13 mouse cellular contexts compared by ENCODE assay signal in genomic region chr13:69823920-69824637, GRCm38 (mm10). TPM values are rescaled to one million over a fixed set of nuclear protein-coding genes. Genes with fewer than 3 reads are reported as not detected.
DNase-seq lines count a peak whose midpoint lies in the region; ATAC-seq lines count a peak whose summit lies in the region.
"Had no signal": no experiment of that assay in that cellular context is flagged by ENCODE, and none has a peak within 500 bp of the region (broad histone marks: within the 10 kb centered on the region; RNA-seq: fewer than 3 reads in every experiment).

No protein-coding gene starts in this region.

- 0 out of 2 replicates have a peak overlapping the region, but pooled peaks have one; percentile 16 for H3K9ac ChIP-seq in midbrain, embryonic 11.5 days (ENCODE audit: low read length)
- H3K9ac ChIP-seq in neural tube, embryonic 15.5 days (replicated peaks): 0 out of 2 replicates have a peak overlapping the region, but pooled peaks have one; percentile 17
- H3K9ac ChIP-seq: lung, embryonic 14.5 days had no signal

- no peaks in the 10 kb centered on the region for H3K36me3 ChIP-seq in midbrain, embryonic 11.5 days (ENCODE audit: control insufficient read depth, insufficient read depth, low read length)
- H3K36me3 ChIP-seq in midbrain, embryonic 10.5 days: no peaks in the 10 kb centered on the region
- H3K36me3 ChIP-seq in neural tube, embryonic 15.5 days: no peaks in the 10 kb centered on the region

- H3K4me1 ChIP-seq in midbrain, embryonic 11.5 days (ENCODE audit: control insufficient read depth, insufficient read depth, low read length): no peaks in the 10 kb centered on the region
- H3K4me1 ChIP-seq in midbrain, embryonic 10.5 days: peaks cover 25% of the 10 kb centered on the region; the same call in 1 of the 2 replicates
- H3K4me1 ChIP-seq in neural tube, embryonic 15.5 days: peaks cover 18% of the 10 kb centered on the region

- H3K9me3 ChIP-seq in midbrain, embryonic 11.5 days (ENCODE audit: control insufficient read depth, low read length): no peaks in the 10 kb centered on the region
- no peaks in the 10 kb centered on the region for H3K9me3 ChIP-seq in midbrain, embryonic 10.5 days (replicated peaks)
- H3K9me3 ChIP-seq in neural tube, embryonic 15.5 days (replicated peaks): no peaks in the 10 kb centered on the region

- H3K27ac ChIP-seq in midbrain, embryonic 11.5 days (ENCODE audit: low read depth, low read length): no peak overlapping the region
- no peak overlapping the region for H3K27ac ChIP-seq in midbrain, embryonic 10.5 days (replicated peaks)
- H3K27ac ChIP-seq in neural tube, embryonic 15.5 days (replicated peaks): peak overlapping the region; percentile 72

- peak; percentile 39 for DNase-seq in cerebellum, postnatal 10 days
- no peak for DNase-seq in cerebellum, adult 9-11 months
- peak; percentile 74 for DNase-seq in midbrain, embryonic 11.5 days (ENCODE audit: low spot score, missing footprints)
- DNase-seq in midbrain, embryonic 10.5 days (ENCODE audit: low spot score): no peak
- DNase-seq in layer of hippocampus, adult 9-10 months (ENCODE audit: low spot score): peak; percentile 29
- DNase-seq in kidney, adult 8-10 months: no peak
- DNase-seq in natural killer cell, adult 2 months (ENCODE audit: low spot score in 2 of 2): no peak
- DNase-seq: B cell, adult 2 months; cerebellum, postnatal 36 days; kidney, adult 18-20 months; lung, embryonic 14.5 days; right cerebral cortex, postnatal 14 days had no signal

- WGBS in midbrain, embryonic 11.5 days: 78% methylated on average over 19 of the region's 19 CpGs
- 84% methylated on average over 19 of the region's 19 CpGs for WGBS in midbrain, embryonic 10.5 days
- WGBS in neural tube, embryonic 15.5 days: 40% methylated on average over 19 of the region's 19 CpGs

- no peak for ATAC-seq in midbrain, embryonic 11.5 days (ENCODE audit: low FRiP score)
- ATAC-seq in neural tube, embryonic 15.5 days (ENCODE audit: low FRiP score): peak; percentile 74

- no peaks in the 10 kb centered on the region for H3K27me3 ChIP-seq in midbrain, embryonic 11.5 days (ENCODE audit: control insufficient read depth, insufficient read depth, low read length)
- no peaks in the 10 kb centered on the region for H3K27me3 ChIP-seq in midbrain, embryonic 10.5 days (ENCODE audit: low read depth, poor library complexity, severe bottlenecking)
- no peaks in the 10 kb centered on the region for H3K27me3 ChIP-seq in neural tube, embryonic 15.5 days (replicated peaks)

- no peak overlapping the region for H3K4me2 ChIP-seq in midbrain, embryonic 11.5 days
- no peak overlapping the region; the same call in none of the 2 replicates for H3K4me2 ChIP-seq in neural tube, embryonic 15.5 days
- H3K4me2 ChIP-seq: lung, embryonic 14.5 days had no signal

- H3K4me3 ChIP-seq in midbrain, embryonic 11.5 days (ENCODE audit: low read depth, low read length): no peak overlapping the region
- no peak overlapping the region for H3K4me3 ChIP-seq in midbrain, embryonic 10.5 days
- H3K4me3 ChIP-seq in neural tube, embryonic 15.5 days (replicated peaks): no peak overlapping the region

RNA-seq across cellular contexts. Expression of gene Med10, which starts 21.9 kb away (rescaled TPM):
- polyA plus RNA-seq in midbrain, embryonic 11.5 days (2014; fragmentation: Nextera tagmentation; extraction: Ambion mirVana): 217 and 228 TPM in 2 replicates
- polyA plus RNA-seq in midbrain, embryonic 10.5 days (2016; fragmentation: Nextera tagmentation; extraction: Ambion mirVana): 190 and 205 TPM in 2 replicates
- 144 and 147 TPM in 2 replicates for polyA plus RNA-seq in neural tube, embryonic 15.5 days (2015; fragmentation: Nextera tagmentation; extraction: Ambion mirVana)

Comparison
In these comparisons a context has a peak if more than half of its experiments do, and no peak if none do; other contexts are left out.
1. DNase-seq: peak in cerebellum, postnatal 10 days (2 of 2), midbrain, embryonic 11.5 days (single experiment) and layer of hippocampus, adult 9-10 months (single experiment); none in cerebellum, adult 9-11 months (single experiment), midbrain, embryonic 10.5 days (single experiment), kidney, adult 8-10 months (0 of 2) and natural killer cell, adult 2 months (0 of 2).